Mouse (Mus musculus): ENCODE data around the gene Rpl4.

DNA sequence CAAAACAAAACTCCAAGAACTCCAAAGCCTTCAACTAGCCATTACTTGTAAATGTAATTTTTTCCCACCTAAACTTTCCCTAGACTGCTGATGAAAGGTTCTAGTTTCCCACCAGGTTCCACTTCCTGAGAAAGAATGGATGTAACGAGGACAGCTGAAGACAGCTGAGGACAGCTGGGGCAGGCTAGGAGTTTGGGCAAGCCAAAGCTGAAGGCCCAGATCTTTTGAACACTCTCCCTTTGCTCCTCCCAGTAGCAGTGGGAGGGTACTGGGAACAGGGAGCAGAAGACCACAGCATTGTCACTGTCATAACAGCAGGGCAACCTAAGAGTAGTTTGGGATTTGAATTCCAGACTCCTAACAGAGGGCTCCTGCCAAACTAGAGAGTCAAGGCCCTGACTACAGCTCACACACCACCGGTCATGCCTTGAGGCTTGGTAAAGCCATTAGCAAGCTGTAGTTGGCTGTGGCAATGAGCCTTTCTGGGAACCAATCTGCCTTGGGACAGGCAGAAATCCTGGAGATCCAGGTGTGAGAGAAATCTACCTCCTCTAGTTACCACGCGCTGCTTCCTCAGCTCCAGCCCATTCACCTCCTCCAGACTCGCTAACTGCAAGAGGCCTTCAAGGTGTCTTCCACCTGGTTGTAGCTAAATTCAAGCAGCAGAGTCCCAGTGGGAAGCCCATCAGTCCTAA is 25.0 kb downstream of the Rpl4 start:
- TF ChIP-seq SMC3 (IDR thresholded peaks at IDR 0.05; ENCODE audit: low read depth, low read length) (no peak), POLR2A (IDR thresholded peaks at IDR 0.05; ENCODE audit: low read depth, low read length) (no peak), ETS1 (conservative IDR thresholded peaks at IDR 0.05; ENCODE audit: low read depth, low read length) (no peak), CTCF (conservative IDR thresholded peaks at IDR 0.05 in 1 of 2, IDR thresholded peaks at IDR 0.05 in 1 of 2; ENCODE audit: low read depth in 2 of 2, low read length in 2 of 2) (no peak), TCF12 (IDR thresholded peaks at IDR 0.05; ENCODE audit: low read depth, low read length) (no peak)
